Mouse (Mus musculus): ENCODE measurements at regions not wholly inside any gene's neighbourhood (a gene's known extent, or its start where the extent isn't known, plus 50 kb on each side); places are given as distances from the start of the nearest gene placed in this dataset.
"Not testable (repeated sequence)": the region's sequence is repeated elsewhere in the genome, so short reads cannot be mapped to it uniquely, and the experiment has no call there.

GRCm38 (mm10) chr6:68977959-68978358 is 1442.4 kb upstream of the Tacstd2 start:
- in situ Hi-C loops (cut with MboI, MseI): no loop called here

- in situ Hi-C loops (cut with MboI, MseI): loop anchor here (25.0 kb wide), 1 partner anchor 1773 kb away; no protein-coding TSS in a partner anchor
These were observed 1428.4 kb upstream of the Tacstd2 start for GRCm38 (mm10) chr6:68964012-68964411.

DNA sequence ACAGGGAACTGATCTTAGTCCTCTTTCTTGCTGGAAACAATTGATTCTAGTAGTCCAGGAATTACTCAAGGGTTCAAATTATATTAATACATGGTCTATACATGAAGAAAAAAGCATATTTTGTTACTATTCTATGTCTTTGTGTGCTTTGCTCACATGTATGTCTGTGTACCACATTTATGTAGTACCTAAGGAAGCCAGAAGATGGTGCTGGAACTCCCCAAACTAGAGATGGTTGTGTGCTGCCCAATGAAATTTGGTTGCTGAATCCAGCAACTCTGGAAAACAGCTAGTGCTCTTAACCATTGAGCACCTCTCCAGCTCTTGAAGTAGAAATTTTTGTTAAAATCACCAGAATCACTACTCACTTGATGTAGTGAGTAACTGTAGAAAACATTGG is 1402.5 kb upstream of the Tacstd2 start:
- in situ Hi-C loops (cut with MboI, MseI): not testable (repeated sequence)

- in situ Hi-C loops (cut with MboI, MseI): not testable (repeated sequence)
These were observed 1396.3 kb upstream of the Tacstd2 start for GRCm38 (mm10) chr6:68931860-68932259.

- in situ Hi-C loops (cut with MboI, MseI): no loop called here
These were observed 1379.9 kb upstream of the Tacstd2 start for GRCm38 (mm10) chr6:68915536-68915935.

- in situ Hi-C loops (cut with MboI, MseI): no loop called here
These were observed 1348.5 kb upstream of the Tacstd2 start for GRCm38 (mm10) chr6:68884130-68884529.

- in situ Hi-C loops (cut with MboI, MseI): not testable (repeated sequence)
These were observed 1317.2 kb upstream of the Tacstd2 start for GRCm38 (mm10) chr6:68852761-68853160.

GRCm38 (mm10) chr6:68852286-68852685 is 1316.7 kb upstream of the Tacstd2 start:
- in situ Hi-C loops (cut with MboI, MseI): no loop called here

DNA sequence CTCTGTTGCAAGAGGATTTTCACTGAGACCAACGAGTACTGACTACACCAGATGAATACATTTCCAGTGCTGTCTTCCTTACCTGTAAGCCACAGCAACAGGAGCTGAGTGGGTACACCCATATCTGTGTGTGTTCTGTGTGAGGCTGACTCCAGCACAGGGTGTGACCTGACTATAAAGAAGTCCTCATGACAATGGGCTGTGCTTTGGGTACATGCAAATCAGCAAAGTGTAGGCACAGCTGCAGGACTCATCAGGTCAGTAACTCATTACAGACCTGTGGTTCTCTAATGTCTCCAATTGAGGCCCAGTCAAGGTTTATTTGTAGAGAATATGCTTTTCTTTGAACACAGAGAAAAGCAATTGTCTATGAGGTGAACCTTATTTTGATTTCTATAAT is 1299.6 kb upstream of the Tacstd2 start:
- in situ Hi-C loops (cut with MboI, MseI): no loop called here

DNA sequence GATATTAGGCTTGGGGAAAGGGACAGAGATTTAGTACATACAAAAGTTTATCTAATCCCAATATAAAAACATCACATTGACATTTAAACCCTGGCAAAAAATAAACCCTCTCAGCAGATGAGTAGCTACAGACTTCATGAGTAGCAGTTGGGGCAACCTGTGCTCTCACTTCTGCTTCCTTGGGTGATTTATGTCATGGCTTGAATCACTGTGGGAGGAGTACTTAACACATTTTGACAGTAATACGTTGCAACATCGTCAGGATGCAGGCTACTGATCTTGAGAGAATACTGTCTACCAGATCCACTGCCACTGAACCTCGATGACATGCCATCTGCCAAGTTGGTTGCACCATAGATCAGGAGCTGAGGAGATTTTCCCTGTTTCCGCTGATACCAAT is 1299.0 kb upstream of the Tacstd2 start:
- in situ Hi-C loops (cut with MboI, MseI): no loop called here

DNA sequence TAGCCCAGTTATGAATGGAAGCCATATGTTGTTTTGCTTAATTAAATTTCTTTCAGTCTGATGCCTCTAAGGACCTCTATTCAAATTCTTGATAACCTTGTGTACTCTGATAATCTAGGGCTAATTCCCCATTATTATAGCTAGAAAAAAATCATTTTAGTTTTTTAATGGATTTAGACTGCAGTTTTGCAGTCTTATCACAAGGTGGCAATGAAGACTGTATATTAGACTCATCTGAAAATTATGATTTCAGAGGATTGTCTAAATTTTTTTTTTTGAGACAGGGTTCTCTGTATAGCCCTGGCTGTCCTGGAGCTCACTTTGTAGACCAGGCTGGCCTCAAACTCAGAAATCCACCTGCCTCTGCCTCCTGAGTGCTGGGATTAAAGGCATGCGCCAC is 1292.9 kb upstream of the Tacstd2 start:
- in situ Hi-C loops (cut with MboI, MseI): not testable (repeated sequence)

- in situ Hi-C loops (cut with MboI, MseI): no loop called here
These were observed 1277.8 kb upstream of the Tacstd2 start for GRCm38 (mm10) chr6:68813346-68813745.

DNA sequence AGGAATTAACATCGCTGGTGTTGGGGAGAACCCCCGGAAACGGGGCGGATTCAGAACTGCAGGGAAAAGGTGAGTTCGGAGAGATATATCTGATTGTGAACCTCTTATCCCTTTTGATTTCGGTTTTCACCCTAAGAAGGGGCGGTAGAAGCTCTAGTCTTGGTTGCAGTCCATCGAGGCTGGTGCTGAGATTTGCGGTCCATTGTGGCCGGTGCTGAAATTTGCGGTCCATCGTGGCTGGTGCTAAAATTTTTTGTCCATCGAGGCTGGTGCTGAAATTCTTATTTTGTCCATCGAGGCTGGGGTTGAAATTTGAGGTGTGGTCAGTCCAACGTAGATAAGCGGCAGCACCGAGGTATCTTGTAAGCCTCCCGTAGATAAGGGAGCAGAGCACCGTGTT is 1263.6 kb upstream of the Tacstd2 start:
- in situ Hi-C loops (cut with MboI, MseI): not testable (repeated sequence)

DNA sequence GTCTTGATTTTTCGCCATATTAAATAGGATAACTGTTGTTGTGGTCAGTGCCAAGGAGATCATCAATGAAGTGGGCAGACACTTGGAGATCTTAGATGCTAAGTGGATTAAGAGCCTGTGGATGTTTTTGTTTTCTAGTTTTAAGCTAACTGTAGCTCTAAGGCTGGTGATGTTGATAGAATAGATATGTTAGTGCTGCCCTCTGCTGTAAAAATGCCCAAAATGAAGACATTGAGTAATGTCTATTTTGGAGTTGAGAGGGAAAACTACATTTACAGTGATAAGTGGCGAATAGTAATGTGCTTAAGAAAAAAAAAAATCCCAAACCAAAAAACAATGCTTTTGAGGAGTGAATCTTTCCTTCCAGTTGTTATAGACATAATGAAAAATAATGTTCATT is 1235.9 kb upstream of the Tacstd2 start:
- in situ Hi-C loops (cut with MboI, MseI): no loop called here

- in situ Hi-C loops (cut with MboI, MseI): no loop called here
These were observed 1214.9 kb upstream of the Tacstd2 start for GRCm38 (mm10) chr6:68750451-68750850.

- in situ Hi-C loops (cut with MboI, MseI): no loop called here
These were observed 1214.1 kb upstream of the Tacstd2 start for GRCm38 (mm10) chr6:68749699-68750098.

DNA sequence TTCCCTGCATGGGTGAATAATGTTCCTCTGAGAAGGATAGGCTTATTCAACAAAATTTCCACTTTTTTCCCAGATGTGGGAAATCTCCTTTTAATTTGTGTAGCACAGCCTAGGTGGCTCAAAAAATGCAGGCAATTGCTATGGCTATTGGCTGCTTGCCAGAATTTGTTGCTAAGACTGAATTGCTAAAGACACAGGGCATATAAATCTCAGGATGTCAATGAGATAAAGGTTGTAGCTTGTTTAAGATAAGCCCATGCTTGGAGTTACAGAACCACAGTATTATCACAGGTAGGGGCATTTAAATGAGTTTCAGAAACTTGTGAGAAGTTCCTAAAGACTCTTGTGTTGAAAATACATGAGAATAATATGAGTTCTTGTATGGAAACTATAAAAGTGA is 1203.0 kb upstream of the Tacstd2 start:
- in situ Hi-C loops (cut with MboI, MseI): no loop called here

GRCm38 (mm10) chr6:68736647-68737046 is 1201.1 kb upstream of the Tacstd2 start:
- in situ Hi-C loops (cut with MboI, MseI): no loop called here

DNA sequence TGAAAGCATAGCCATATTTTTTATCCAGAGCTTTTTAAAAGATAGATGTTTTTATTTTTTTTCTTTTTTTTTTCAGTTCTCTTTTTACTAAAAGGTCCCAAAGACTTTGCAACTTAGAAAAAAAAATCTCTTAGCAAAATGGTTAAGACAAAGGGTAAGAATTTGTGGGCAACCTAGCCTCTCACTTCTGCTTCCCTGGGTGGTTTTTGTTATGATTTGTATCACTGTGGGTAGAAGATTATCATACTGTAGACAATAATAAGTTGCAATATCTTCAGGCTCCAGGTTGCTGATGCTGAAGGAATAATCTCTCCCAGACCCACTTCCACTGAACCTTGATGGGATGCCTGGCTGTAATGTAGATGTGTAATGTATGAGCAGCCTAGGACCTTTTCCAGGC is 1200.5 kb upstream of the Tacstd2 start:
- in situ Hi-C loops (cut with MboI, MseI): no loop called here

GRCm38 (mm10) chr6:68711084-68711483 is 1175.5 kb upstream of the Tacstd2 start:
- in situ Hi-C loops (cut with MboI, MseI): not testable (repeated sequence)

DNA sequence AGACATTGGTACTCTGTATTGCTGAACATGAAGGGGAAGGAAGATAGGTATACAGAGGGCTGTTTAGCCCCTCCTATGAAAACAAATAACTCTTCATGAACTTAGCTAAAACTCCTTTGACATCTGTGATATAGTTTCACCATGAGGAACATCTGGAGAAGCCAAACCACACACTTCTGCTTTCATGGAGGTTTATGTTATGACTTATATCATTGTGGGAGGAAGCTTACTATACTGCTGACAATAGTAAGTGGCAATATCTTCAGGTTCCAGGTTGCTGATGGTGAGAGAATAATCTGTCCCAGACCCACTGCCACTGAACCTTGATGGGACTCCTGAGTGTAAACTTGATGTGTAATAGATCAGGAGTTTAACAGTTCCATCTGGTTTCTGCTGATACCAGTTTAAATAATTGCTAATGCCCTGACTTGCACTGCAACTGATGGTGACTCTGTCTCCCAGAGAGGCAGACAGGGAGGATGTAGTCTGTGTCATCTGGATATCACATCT is 1168.8 kb upstream of the Tacstd2 start:
- in situ Hi-C loops (cut with MboI, MseI): not testable (repeated sequence)

- in situ Hi-C loops (cut with MboI, MseI): not testable (repeated sequence)
These were observed 1145.2 kb upstream of the Tacstd2 start for GRCm38 (mm10) chr6:68680792-68681110.

DNA sequence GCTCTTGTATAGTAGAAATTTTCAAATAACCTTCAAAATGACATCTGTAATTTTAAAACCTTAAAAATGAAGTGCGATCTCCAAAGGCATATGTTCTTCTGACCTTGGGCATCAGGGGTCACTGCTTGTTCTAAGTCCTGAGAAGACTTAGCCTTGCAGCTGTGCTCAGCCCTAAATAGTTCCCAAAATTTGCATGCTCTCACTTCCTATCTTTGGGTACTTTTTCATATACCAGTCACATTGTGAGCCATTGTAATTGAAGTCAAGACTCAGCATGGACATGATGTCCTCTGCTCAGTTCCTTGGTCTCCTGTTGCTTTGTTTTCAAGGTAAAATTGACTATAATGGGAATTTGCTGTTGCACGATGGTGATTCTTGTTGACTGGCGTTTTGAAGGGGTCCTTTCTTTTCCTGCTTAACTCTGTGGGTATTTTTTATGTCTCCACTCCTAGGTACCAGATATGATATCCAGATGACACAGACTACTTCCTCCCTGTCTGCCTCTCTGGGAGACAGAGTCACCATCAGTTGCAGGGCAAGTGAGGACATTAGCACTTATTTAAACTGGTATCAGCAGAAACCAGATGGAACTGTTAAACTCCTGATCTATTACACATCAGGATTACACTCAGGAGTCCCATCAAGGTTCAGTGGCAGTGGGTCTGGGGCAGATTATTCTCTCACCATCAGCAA is 1144.6 kb upstream of the Tacstd2 start:
- in situ Hi-C loops (cut with MboI, MseI): no loop called here

GRCm38 (mm10) chr6:68668433-68668832 is 1132.8 kb upstream of the Tacstd2 start:
- in situ Hi-C loops (cut with MboI, MseI): not testable (repeated sequence)
